In the genomic region with DNA sequence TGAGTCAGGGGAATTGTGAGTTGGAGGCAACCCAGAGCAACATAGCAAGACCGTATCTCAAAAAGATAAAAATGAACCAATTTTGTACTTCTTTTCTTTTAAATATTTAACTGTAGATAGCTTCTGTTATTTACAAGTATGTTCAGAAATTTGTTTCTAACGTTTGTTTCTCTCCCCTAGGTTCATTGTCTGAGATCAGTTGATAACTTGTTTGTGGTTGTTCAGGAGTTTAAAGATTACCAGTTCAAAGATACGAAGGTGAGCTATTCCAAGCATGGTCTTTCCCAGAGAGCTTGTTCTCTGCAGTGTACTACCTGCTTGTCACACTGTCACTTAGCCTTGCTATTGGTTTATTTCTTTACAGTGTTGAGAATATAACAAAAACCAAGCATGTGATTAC, we compare ENCODE assay signal across 18 mouse cellular contexts.
"Had no signal": no experiment of that assay in that cellular context is flagged by ENCODE, and none has a peak within 500 bp of the region (broad histone marks: within the 10 kb centered on the region; RNA-seq: fewer than 3 reads in every experiment).

No protein-coding gene starts in this region.

- H3K9me3 ChIP-seq: limb, embryonic 13.5 days; midbrain, embryonic 12.5 days; midbrain, embryonic 15.5 days; neural tube, embryonic 12.5 days; neural tube, embryonic 15.5 days had no signal

- H3K27me3 ChIP-seq: limb, embryonic 13.5 days; midbrain, embryonic 12.5 days; midbrain, embryonic 15.5 days; neural tube, embryonic 12.5 days; neural tube, embryonic 15.5 days had no signal

- H3K4me2 ChIP-seq: limb, embryonic 13.5 days; lung, embryonic 14.5 days; midbrain, embryonic 12.5 days; midbrain, embryonic 15.5 days; neural tube, embryonic 12.5 days; neural tube, embryonic 15.5 days had no signal

- DNase-seq: kidney, adult 2 months; kidney, postnatal 25 days; left cerebral cortex, postnatal 4 days; lung, embryonic 14.5 days; right cerebral cortex, adult 18-20 months; right cerebral cortex, postnatal 14 days; right cerebral cortex, postnatal 4 days; thymus, postnatal 36 days had no signal

- H3K9ac ChIP-seq: limb, embryonic 13.5 days; lung, embryonic 14.5 days; midbrain, embryonic 12.5 days; midbrain, embryonic 15.5 days; neural tube, embryonic 12.5 days; neural tube, embryonic 15.5 days had no signal

- H3K4me3 ChIP-seq: limb, embryonic 13.5 days; midbrain, embryonic 12.5 days; midbrain, embryonic 15.5 days; neural tube, embryonic 12.5 days; neural tube, embryonic 15.5 days had no signal

- H3K27ac ChIP-seq: kidney, postnatal 0 days; limb, embryonic 13.5 days; macrophage; midbrain, embryonic 12.5 days; midbrain, embryonic 15.5 days; neural tube, embryonic 12.5 days; neural tube, embryonic 15.5 days; stomach, postnatal 0 days had no signal

- ATAC-seq: intestine, postnatal 0 days; lung, postnatal 0 days; midbrain, embryonic 15.5 days had no signal
